In the genomic region with DNA sequence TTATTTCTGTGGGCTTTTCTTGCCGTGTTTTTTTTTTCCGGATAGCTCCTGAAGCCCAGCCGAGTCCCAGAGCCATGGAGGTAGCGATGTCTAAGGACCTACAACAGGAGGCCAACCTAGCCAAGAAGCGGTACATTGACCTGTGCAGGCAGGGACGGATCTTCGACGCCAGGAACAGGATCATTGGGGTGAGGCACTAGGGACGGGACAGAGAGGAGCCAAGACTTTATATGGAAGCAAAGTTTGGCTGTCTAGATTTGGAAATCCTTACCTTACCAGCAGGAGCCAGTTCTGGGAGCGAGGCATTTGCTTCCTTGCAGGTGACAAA, we compare ENCODE assay signal across 8 mouse cellular contexts. TPM values are rescaled to one million over a fixed set of nuclear protein-coding genes. Genes with fewer than 3 reads are reported as not detected.
A peak's percentile ranks its signal among the peaks of the same experiment; 100 is the strongest.
DNase-seq lines count a peak whose midpoint lies in the region; ATAC-seq and TF ChIP-seq lines count a peak whose summit lies in the region.

No protein-coding gene starts in this region.

- 0 out of 2 replicates have a peak, but pooled peaks cover 3% of the 10 kb centered on the region for H3K9me3 ChIP-seq in kidney, embryonic 14.5 days (ENCODE audit: control insufficient read depth, low read length)
- peaks cover 5% of the 10 kb centered on the region; the same call in 1 of the 2 replicates for H3K9me3 ChIP-seq in embryonic facial prominence, embryonic 13.5 days
- no peaks in the 10 kb centered on the region for H3K9me3 ChIP-seq in hindbrain, postnatal 0 days (ENCODE audit: low read length)
- H3K9me3 ChIP-seq in midbrain, embryonic 14.5 days (ENCODE audit: control insufficient read depth, low read length), result no peaks in the 10 kb centered on the region

- no peak overlapping the region for H3K9ac ChIP-seq in kidney, embryonic 14.5 days (ENCODE audit: low read depth, low read length)
- peak overlapping the region; percentile 62 for H3K9ac ChIP-seq in embryonic facial prominence, embryonic 13.5 days
- H3K9ac ChIP-seq in hindbrain, postnatal 0 days (replicated peaks; ENCODE audit: low read length), result no peak overlapping the region
- H3K9ac ChIP-seq in midbrain, embryonic 14.5 days (replicated peaks; ENCODE audit: low read length), result no peak overlapping the region

- peaks cover 8% of the 10 kb centered on the region; the same call in 1 of the 2 replicates for H3K4me1 ChIP-seq in kidney, embryonic 14.5 days (ENCODE audit: control insufficient read depth, insufficient read depth, low read length)
- peaks cover 15% of the 10 kb centered on the region for H3K4me1 ChIP-seq in embryonic facial prominence, embryonic 13.5 days
- peaks cover 9% of the 10 kb centered on the region; the same call in 1 of the 2 replicates for H3K4me1 ChIP-seq in hindbrain, postnatal 0 days (ENCODE audit: insufficient read depth, low read length)
- H3K4me1 ChIP-seq in midbrain, embryonic 14.5 days (ENCODE audit: control insufficient read depth, insufficient read depth, low read length), result peaks cover 5% of the 10 kb centered on the region

- no peak for DNase-seq in kidney, postnatal 14 days
- DNase-seq in hindbrain, postnatal 0 days (ENCODE audit: low spot score), result no peak
- no peak for DNase-seq in midbrain, embryonic 14.5 days
- no peak for DNase-seq in ovary, adult 18-20 months (ENCODE audit: low spot score)
- no peak for DNase-seq in thymus, postnatal 4 days

- 14% methylated on average over 10 of the region's 10 CpGs for WGBS in kidney, embryonic 14.5 days
- 18% methylated on average over 10 of the region's 10 CpGs for WGBS in embryonic facial prominence, embryonic 13.5 days
- WGBS in hindbrain, postnatal 0 days, result 13% methylated on average over 10 of the region's 10 CpGs
- WGBS in midbrain, embryonic 14.5 days, result 16% methylated on average over 10 of the region's 10 CpGs

- H3K36me3 ChIP-seq in kidney, embryonic 14.5 days (ENCODE audit: control insufficient read depth, insufficient read depth, low read length), result no peaks in the 10 kb centered on the region
- no peaks in the 10 kb centered on the region for H3K36me3 ChIP-seq in embryonic facial prominence, embryonic 13.5 days
- H3K36me3 ChIP-seq in hindbrain, postnatal 0 days (ENCODE audit: insufficient read depth, low read length), result no peaks in the 10 kb centered on the region
- H3K36me3 ChIP-seq in midbrain, embryonic 14.5 days (ENCODE audit: control insufficient read depth, insufficient read depth, low read length), result no peaks in the 10 kb centered on the region

- TF ChIP-seq CTCF in hindbrain, postnatal 0 days (IDR thresholded peaks at IDR 0.05; ENCODE audit: low read depth), result no peak

- H3K4me2 ChIP-seq in kidney, embryonic 14.5 days (replicated peaks; ENCODE audit: low read depth, low read length), result peak overlapping the region; percentile 46
- peak overlapping the region; percentile 66 for H3K4me2 ChIP-seq in embryonic facial prominence, embryonic 13.5 days
- H3K4me2 ChIP-seq in hindbrain, postnatal 0 days (ENCODE audit: low read depth, low read length), result peak overlapping the region; percentile 65
- H3K4me2 ChIP-seq in midbrain, embryonic 14.5 days (ENCODE audit: low read length), result peak overlapping the region; percentile 61

- peak overlapping the region; percentile 32 for H3K4me3 ChIP-seq in kidney, embryonic 14.5 days (ENCODE audit: low read length)
- H3K4me3 ChIP-seq in embryonic facial prominence, embryonic 13.5 days, result peak overlapping the region; percentile 40
- H3K4me3 ChIP-seq in hindbrain, postnatal 0 days (ENCODE audit: low read length), result peak overlapping the region; percentile 40
- H3K4me3 ChIP-seq in midbrain, embryonic 14.5 days (replicated peaks; ENCODE audit: low read depth, low read length), result peak overlapping the region; percentile 33

- H3K27me3 ChIP-seq in kidney, embryonic 14.5 days (ENCODE audit: control insufficient read depth, insufficient read depth, low read length), result no peaks in the 10 kb centered on the region
- no peaks in the 10 kb centered on the region for H3K27me3 ChIP-seq in embryonic facial prominence, embryonic 13.5 days
- H3K27me3 ChIP-seq in hindbrain, postnatal 0 days (ENCODE audit: insufficient read depth, low read length), result no peaks in the 10 kb centered on the region
- no peaks in the 10 kb centered on the region for H3K27me3 ChIP-seq in midbrain, embryonic 14.5 days (ENCODE audit: control insufficient read depth, insufficient read depth, low read length)

- ATAC-seq in kidney, embryonic 14.5 days (ENCODE audit: low FRiP score, low TSS enrichment), result 0 out of 2 replicates have a peak, but pooled peaks have one; percentile 51
- no peak for ATAC-seq in embryonic facial prominence, embryonic 13.5 days (ENCODE audit: insufficient number of reproducible peaks, insufficient read depth, low FRiP score, low TSS enrichment, low read depth)
- ATAC-seq in hindbrain, postnatal 0 days, result 0 out of 2 replicates have a peak, but pooled peaks have one; percentile 29
- ATAC-seq in midbrain, embryonic 14.5 days (ENCODE audit: low FRiP score, low TSS enrichment), result no peak
- no peak for ATAC-seq in megakaryocyte progenitor cell, adult 5-6 weeks (replicated peaks; ENCODE audit: poor library complexity)

- H3K27ac ChIP-seq in kidney, embryonic 14.5 days (ENCODE audit: low read depth, low read length), result no peak overlapping the region
- H3K27ac ChIP-seq in embryonic facial prominence, embryonic 13.5 days, result no peak overlapping the region
- no peak overlapping the region for H3K27ac ChIP-seq in hindbrain, postnatal 0 days
- no peak overlapping the region for H3K27ac ChIP-seq in midbrain, embryonic 14.5 days (replicated peaks; ENCODE audit: low read depth, low read length)

RNA-seq across cellular contexts. Expression of a gene that starts 0.3 kb away (rescaled TPM):
- polyA plus RNA-seq in kidney, embryonic 14.5 days (2014; fragmentation: Nextera tagmentation; extraction: Ambion mirVana), result 0.19 and 0.69 TPM in 2 replicates
- polyA plus RNA-seq in embryonic facial prominence, embryonic 13.5 days (2015; fragmentation: Nextera tagmentation; extraction: Ambion mirVana), result 0.77 and 1.3 TPM in 2 replicates
- 0.90 and 0.94 TPM in 2 replicates for total RNA-seq in hindbrain, postnatal 0 days (2014; rRNA removed)
- 0.73 and 0.95 TPM in 2 replicates for polyA plus RNA-seq in hindbrain, postnatal 0 days (2015; fragmentation: Nextera tagmentation; extraction: Ambion mirVana)
- polyA plus RNA-seq in midbrain, embryonic 14.5 days (2014; fragmentation: Nextera tagmentation; extraction: Ambion mirVana), result 0.63 and 1.3 TPM in 2 replicates
- not detected in 2 replicates for total RNA-seq in megakaryocyte progenitor cell, adult 5-6 weeks (2015)
- not detected in 2 replicates for total RNA-seq in megakaryocyte progenitor cell, adult 5-6 weeks (2017)

RNA-seq across cellular contexts. Expression of a gene that starts 0.4 kb away (rescaled TPM):
- 0.19 and 0.22 TPM in 2 replicates for polyA plus RNA-seq in kidney, embryonic 14.5 days (2014; fragmentation: Nextera tagmentation; extraction: Ambion mirVana)
- polyA plus RNA-seq in embryonic facial prominence, embryonic 13.5 days (2015; fragmentation: Nextera tagmentation; extraction: Ambion mirVana), result 0.10 and 0.27 TPM in 2 replicates
- 0.04 and 5.2 TPM in 2 replicates for total RNA-seq in hindbrain, postnatal 0 days (2014; rRNA removed)
- 0.24 and 0.30 TPM in 2 replicates for polyA plus RNA-seq in hindbrain, postnatal 0 days (2015; fragmentation: Nextera tagmentation; extraction: Ambion mirVana)
- 0.12 and 0.55 TPM in 2 replicates for polyA plus RNA-seq in midbrain, embryonic 14.5 days (2014; fragmentation: Nextera tagmentation; extraction: Ambion mirVana)
- total RNA-seq in megakaryocyte progenitor cell, adult 5-6 weeks (2015), result not detected in 2 replicates
- not detected in 2 replicates for total RNA-seq in megakaryocyte progenitor cell, adult 5-6 weeks (2017)

Comparison
In these comparisons a context has a peak if more than half of its experiments do, and no peak if none do; other contexts are left out.
1. ATAC-seq: peak in kidney, embryonic 14.5 days (single experiment) and hindbrain, postnatal 0 days (single experiment); none in embryonic facial prominence, embryonic 13.5 days (single experiment), midbrain, embryonic 14.5 days (single experiment) and megakaryocyte progenitor cell, adult 5-6 weeks (single experiment).
2. Peak in every context shown above with its lines, with median percentiles within 50 percentile points of each other: H3K4me2 ChIP-seq and H3K4me3 ChIP-seq.